Mouse (Mus musculus): ENCODE measurements around the gene Gm20388. TPM values are rescaled to one million over a fixed set of nuclear protein-coding genes. Genes with fewer than 3 reads are reported as not detected.
A peak's percentile ranks its signal among the peaks of the same experiment; 100 is the strongest.

The Gm20388 gene
- polyA plus RNA-seq, 1 experiment = 28.1 TPM

DNA sequence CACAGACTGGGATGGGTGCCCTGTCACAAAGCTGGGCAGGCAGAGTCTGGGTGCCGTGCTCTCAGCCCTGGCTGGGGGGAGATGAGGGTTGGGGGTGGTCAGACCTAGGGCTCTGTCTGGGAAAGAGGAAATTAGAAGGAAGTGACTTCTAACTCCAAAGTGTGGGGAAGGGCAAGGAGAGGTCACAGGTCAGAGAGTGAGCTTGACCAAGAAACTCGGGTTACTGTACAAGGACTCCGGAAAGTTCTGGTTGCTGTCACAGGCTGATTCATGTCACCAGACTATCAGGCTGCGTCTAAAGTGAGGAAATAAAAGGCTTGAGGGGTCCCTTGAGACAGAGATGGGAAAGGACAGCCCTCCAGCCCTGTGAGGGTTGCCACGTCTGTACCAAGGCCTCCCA lies 1408.8 kb downstream of the Gm20388 start:
- H3K4me3 ChIP-seq (ENCODE audit: low read depth, low read length) = no peak overlapping the region
- no peaks in the 10 kb centered on the region for H3K36me3 ChIP-seq (ENCODE audit: control insufficient read depth, insufficient read depth, low read length, poor library complexity, severe bottlenecking)
- peaks cover 3% of the 10 kb centered on the region for H3K4me1 ChIP-seq (ENCODE audit: control insufficient read depth, insufficient read depth, low read length)
- no peak for TF ChIP-seq EP300 (IDR thresholded peaks at IDR 0.05; ENCODE audit: insufficient read depth, low read depth, low read length)
- TF ChIP-seq CTCF (IDR thresholded peaks at IDR 0.05; ENCODE audit: low read depth, low read length) = no peak
- no peak for TF ChIP-seq POLR2A (IDR thresholded peaks at IDR 0.05; ENCODE audit: insufficient read depth, low read length)
- no peak overlapping the region for H3K27ac ChIP-seq (ENCODE audit: insufficient read depth, low read length)
- H3K9me3 ChIP-seq (replicated peaks; ENCODE audit: control insufficient read depth, insufficient read depth, low read length, poor library complexity, severe bottlenecking) = no peaks in the 10 kb centered on the region
- H3K9ac ChIP-seq (ENCODE audit: low read depth, poor library complexity, severe bottlenecking) = no peak overlapping the region
- H3K27me3 ChIP-seq (ENCODE audit: control insufficient read depth, insufficient read depth, low read length, poor library complexity, severe bottlenecking) = no peaks in the 10 kb centered on the region

DNA sequence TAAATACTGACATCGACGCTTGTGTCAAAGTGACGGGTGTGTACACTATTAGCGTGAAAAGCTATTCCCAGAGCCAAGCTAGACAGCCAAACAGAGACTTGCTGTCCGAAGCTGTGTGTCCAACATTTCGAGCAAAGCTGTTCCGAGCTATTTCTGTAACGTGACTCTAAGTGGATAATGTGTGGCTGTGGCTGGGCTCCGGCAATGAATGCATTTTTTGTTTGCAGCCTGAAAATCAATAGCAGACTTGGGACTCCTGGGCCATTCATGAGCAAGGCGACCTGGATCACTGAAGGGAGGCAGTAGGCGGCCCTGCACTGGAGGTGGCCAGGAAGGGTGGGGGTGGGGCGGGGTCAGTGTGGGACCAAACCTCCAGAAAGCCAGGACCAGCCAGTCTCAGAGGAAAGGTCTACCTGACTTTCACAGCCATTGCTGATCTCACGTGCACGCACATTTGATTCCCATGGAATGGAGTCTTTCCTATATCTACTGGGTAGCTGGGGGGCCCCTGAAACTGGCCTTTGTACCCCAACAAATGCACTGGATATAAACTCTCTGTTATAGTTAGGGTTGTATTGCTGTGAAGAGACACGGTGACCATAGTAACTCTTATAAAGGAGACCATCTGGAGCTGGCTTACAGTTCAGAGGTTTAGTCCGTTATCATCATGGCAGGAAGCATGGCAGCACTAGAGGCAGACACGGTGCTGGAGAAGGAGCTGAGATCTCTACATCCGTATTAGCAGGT lies 1415.7 kb downstream of the Gm20388 start:
- TF ChIP-seq EP300 (IDR thresholded peaks at IDR 0.05; ENCODE audit: insufficient read depth, low read depth, low read length) (no peak), POLR2A (IDR thresholded peaks at IDR 0.05; ENCODE audit: insufficient read depth, low read length) (no peak), CTCF (IDR thresholded peaks at IDR 0.05; ENCODE audit: low read depth, low read length) (no peak)
- H3K4me3 ChIP-seq (ENCODE audit: low read depth, low read length) = no peak overlapping the region
- H3K27me3 ChIP-seq (ENCODE audit: control insufficient read depth, insufficient read depth, low read length, poor library complexity, severe bottlenecking) = no peaks in the 10 kb centered on the region
- no peaks in the 10 kb centered on the region for H3K36me3 ChIP-seq (ENCODE audit: control insufficient read depth, insufficient read depth, low read length, poor library complexity, severe bottlenecking)
- no peak overlapping the region for H3K27ac ChIP-seq (ENCODE audit: insufficient read depth, low read length)
- H3K4me1 ChIP-seq (ENCODE audit: control insufficient read depth, insufficient read depth, low read length) = peaks cover 3% of the 10 kb centered on the region
- H3K9me3 ChIP-seq (replicated peaks; ENCODE audit: control insufficient read depth, insufficient read depth, low read length, poor library complexity, severe bottlenecking) = no peaks in the 10 kb centered on the region
- H3K9ac ChIP-seq (ENCODE audit: low read depth, poor library complexity, severe bottlenecking) = no peak overlapping the region

DNA sequence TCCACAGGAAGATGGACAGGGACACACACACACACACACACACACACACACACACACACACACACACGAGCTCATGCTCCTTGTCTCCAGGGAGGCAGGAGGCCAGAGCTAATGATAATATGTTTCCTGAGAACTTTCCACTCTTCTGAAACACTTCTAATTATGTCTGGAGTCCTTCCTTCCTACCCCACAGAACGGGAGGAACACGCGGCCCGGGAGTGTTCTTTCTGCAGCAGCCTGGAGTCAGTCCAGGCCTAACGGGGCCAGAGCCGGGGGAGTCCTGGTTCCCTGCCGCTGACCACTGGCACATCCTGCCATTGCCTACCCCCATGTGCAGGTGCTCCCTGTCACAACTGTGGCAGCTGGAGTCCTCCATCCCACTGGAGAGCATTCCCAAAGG lies 1421.8 kb downstream of the Gm20388 start:
- Histone ChIP-seq H3K9me3 (replicated peaks; ENCODE audit: control insufficient read depth, insufficient read depth, low read length, poor library complexity, severe bottlenecking) (peaks cover 3% of the 10 kb centered on the region), H3K27ac (ENCODE audit: insufficient read depth, low read length) (no peak overlapping the region), H3K36me3 (ENCODE audit: control insufficient read depth, insufficient read depth, low read length, poor library complexity, severe bottlenecking) (no peaks in the 10 kb centered on the region), H3K4me1 (ENCODE audit: control insufficient read depth, insufficient read depth, low read length) (no peaks in the 10 kb centered on the region), H3K27me3 (ENCODE audit: control insufficient read depth, insufficient read depth, low read length, poor library complexity, severe bottlenecking) (no peaks in the 10 kb centered on the region), H3K9ac (ENCODE audit: low read depth, poor library complexity, severe bottlenecking) (no peak overlapping the region), H3K4me3 (ENCODE audit: low read depth, low read length) (no peak overlapping the region)
- no peak for TF ChIP-seq POLR2A (IDR thresholded peaks at IDR 0.05; ENCODE audit: insufficient read depth, low read length)
- TF ChIP-seq CTCF (IDR thresholded peaks at IDR 0.05; ENCODE audit: low read depth, low read length) = no peak
- TF ChIP-seq EP300 (IDR thresholded peaks at IDR 0.05; ENCODE audit: insufficient read depth, low read depth, low read length) = no peak

DNA sequence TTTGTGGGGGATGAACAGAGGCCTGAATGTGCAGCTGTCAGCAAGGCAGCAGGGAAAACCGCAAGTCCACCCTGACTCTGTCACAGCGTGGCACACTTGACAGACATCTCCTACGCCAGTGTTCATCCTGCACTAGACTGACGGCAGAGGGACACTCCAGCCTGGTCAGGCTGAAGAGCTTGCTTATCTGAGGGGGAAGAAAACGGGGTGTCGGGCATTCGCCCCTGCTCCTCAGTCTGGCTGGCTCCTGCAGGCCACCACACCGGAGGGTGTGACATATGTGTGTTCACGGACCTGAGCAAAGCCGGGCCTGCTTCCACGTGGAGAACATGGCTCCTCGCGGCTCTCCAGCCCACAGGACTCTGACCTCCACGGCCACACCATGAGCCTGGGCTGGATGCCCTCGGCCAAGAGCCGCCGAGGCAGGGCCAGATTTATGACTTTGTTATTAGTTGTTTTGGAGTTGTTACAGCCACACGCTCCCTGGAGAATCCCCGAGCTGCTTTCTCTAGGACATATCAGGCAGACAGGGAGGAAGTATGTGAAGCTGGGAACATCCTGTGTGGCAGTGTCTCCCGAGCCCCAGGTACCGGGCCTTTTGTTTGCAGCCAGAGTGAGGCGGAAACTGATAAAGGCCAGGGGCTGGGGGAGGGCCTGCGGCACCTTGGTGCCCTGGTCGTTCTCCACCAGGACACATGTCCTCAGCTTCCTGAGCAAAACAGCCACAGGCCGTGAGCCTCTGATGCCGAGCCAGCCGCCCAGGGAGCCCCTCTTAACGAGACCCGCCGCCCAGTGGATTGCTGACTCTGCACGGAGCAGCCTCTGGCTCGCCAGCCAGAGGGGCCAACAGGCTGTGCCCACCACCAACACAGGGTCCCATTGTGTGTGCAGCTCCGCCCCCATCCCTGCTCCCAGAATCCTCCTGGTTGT lies 1424.1 kb downstream of the Gm20388 start:
- Histone ChIP-seq H3K27ac (ENCODE audit: insufficient read depth, low read length) (no peak overlapping the region), H3K36me3 (ENCODE audit: control insufficient read depth, insufficient read depth, low read length, poor library complexity, severe bottlenecking) (no peaks in the 10 kb centered on the region), H3K4me3 (ENCODE audit: low read depth, low read length) (peak overlapping the region; percentile 43), H3K27me3 (ENCODE audit: control insufficient read depth, insufficient read depth, low read length, poor library complexity, severe bottlenecking) (no peaks in the 10 kb centered on the region), H3K9me3 (replicated peaks; ENCODE audit: control insufficient read depth, insufficient read depth, low read length, poor library complexity, severe bottlenecking) (peaks cover 3% of the 10 kb centered on the region), H3K9ac (ENCODE audit: low read depth, poor library complexity, severe bottlenecking) (peak overlapping the region; percentile 53), H3K4me1 (ENCODE audit: control insufficient read depth, insufficient read depth, low read length) (no peaks in the 10 kb centered on the region)
- TF ChIP-seq EP300 (IDR thresholded peaks at IDR 0.05; ENCODE audit: insufficient read depth, low read depth, low read length) = no peak
- TF ChIP-seq CTCF (IDR thresholded peaks at IDR 0.05; ENCODE audit: low read depth, low read length) = no peak

DNA sequence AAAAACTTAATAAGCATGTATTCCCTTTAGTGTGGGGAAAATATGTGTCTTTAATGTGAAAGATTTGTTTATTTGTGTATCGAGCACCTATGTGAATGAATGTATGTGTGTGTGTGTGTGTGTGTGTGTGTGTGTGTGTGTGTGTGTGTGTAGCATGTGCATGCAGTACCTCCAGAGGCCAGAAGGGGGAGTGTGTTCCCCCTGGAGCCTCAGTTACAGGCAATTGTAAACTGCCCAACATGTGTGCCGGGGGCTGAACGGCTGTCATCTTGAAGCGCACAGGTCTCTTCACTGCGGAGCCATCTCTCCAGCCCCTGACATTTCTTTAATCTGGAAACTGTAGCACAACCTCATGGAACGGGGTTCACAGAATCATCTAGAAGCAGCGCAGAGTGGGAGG lies 1425.0 kb downstream of the Gm20388 start:
- Histone ChIP-seq H3K4me1 (ENCODE audit: control insufficient read depth, insufficient read depth, low read length) (no peaks in the 10 kb centered on the region), H3K36me3 (ENCODE audit: control insufficient read depth, insufficient read depth, low read length, poor library complexity, severe bottlenecking) (no peaks in the 10 kb centered on the region), H3K9me3 (replicated peaks; ENCODE audit: control insufficient read depth, insufficient read depth, low read length, poor library complexity, severe bottlenecking) (peaks cover 3% of the 10 kb centered on the region), H3K27ac (ENCODE audit: insufficient read depth, low read length) (no peak overlapping the region), H3K9ac (ENCODE audit: low read depth, poor library complexity, severe bottlenecking) (no peak overlapping the region), H3K4me3 (ENCODE audit: low read depth, low read length) (no peak overlapping the region), H3K27me3 (ENCODE audit: control insufficient read depth, insufficient read depth, low read length, poor library complexity, severe bottlenecking) (no peaks in the 10 kb centered on the region)
- peak; percentile 22 for TF ChIP-seq CTCF (IDR thresholded peaks at IDR 0.05; ENCODE audit: low read depth, low read length)
- no peak for TF ChIP-seq POLR2A (IDR thresholded peaks at IDR 0.05; ENCODE audit: insufficient read depth, low read length)

DNA sequence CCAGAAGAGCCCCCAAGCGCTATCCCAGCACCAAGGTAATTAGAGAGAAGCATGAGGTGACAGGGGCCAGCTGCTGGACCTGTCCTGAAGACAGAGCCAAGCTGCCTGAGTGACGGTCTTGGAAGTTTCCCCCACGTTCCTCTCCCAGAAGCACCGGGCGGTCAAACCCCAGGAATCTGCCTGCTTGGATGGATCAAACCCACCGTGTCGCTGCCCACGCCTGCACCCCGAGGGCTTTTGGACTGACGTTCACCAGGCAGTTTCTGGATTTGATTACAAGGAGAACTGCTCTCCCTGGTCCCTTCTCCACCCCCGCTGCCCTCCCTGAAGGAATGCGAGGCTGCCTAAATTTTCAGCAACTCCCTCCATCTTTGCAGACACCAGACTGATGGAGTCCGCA lies 1432.3 kb downstream of the Gm20388 start:
- no peak for TF ChIP-seq EP300 (IDR thresholded peaks at IDR 0.05; ENCODE audit: insufficient read depth, low read depth, low read length)
- no peak for TF ChIP-seq POLR2A (IDR thresholded peaks at IDR 0.05; ENCODE audit: insufficient read depth, low read length)
- no peak for TF ChIP-seq CTCF (IDR thresholded peaks at IDR 0.05; ENCODE audit: low read depth, low read length)
- Histone ChIP-seq H3K4me1 (ENCODE audit: control insufficient read depth, insufficient read depth, low read length) (no peaks in the 10 kb centered on the region), H3K36me3 (ENCODE audit: control insufficient read depth, insufficient read depth, low read length, poor library complexity, severe bottlenecking) (no peaks in the 10 kb centered on the region), H3K27me3 (ENCODE audit: control insufficient read depth, insufficient read depth, low read length, poor library complexity, severe bottlenecking) (no peaks in the 10 kb centered on the region), H3K4me3 (ENCODE audit: low read depth, low read length) (no peak overlapping the region), H3K9ac (ENCODE audit: low read depth, poor library complexity, severe bottlenecking) (no peak overlapping the region), H3K27ac (ENCODE audit: insufficient read depth, low read length) (no peak overlapping the region), H3K9me3 (replicated peaks; ENCODE audit: control insufficient read depth, insufficient read depth, low read length, poor library complexity, severe bottlenecking) (no peaks in the 10 kb centered on the region)

Measured in ES-Bruce4 (cell line).